Mouse (Mus musculus) limb, embryonic 12.5 days (tissue): ENCODE results near the gene Kcnmb3. TPM values are rescaled to one million over a fixed set of nuclear protein-coding genes. Genes with fewer than 3 reads are reported as not detected.

Source experiments
- ATAC-seq: fragments of 200-750 bp; cut with Nextera tagmentation; 2 replicates; pipeline ENCODE4 v1.8.0; 2017; ENCODE audit warnings: low read depth, moderate TSS enrichment; ENCODE audit not compliant: insufficient number of reproducible peaks, insufficient read depth, low FRiP score, low TSS enrichment
- H3K27ac ChIP-seq: fragments of 300-500 bp; sonication (generic); 2 replicates; pipeline ENCODE4 v1.5.1; 2016; ENCODE audit warnings: mild to moderate bottlenecking, moderate library complexity
- H3K27me3 ChIP-seq: fragments of 300-500 bp; sonication (generic); 2 replicates; pipeline ENCODE4 v1.6.1; 2016; ENCODE audit warnings: mild to moderate bottlenecking, moderate library complexity
- H3K36me3 ChIP-seq: fragments of 300-500 bp; sonication (generic); 2 replicates; pipeline ENCODE4 v1.6.1; 2016; ENCODE audit warnings: mild to moderate bottlenecking, moderate library complexity
- H3K4me1 ChIP-seq: fragments of 300-500 bp; sonication (generic); replicated peaks from 2 replicates; pipeline ENCODE4 v1.6.1; 2016
- H3K4me2 ChIP-seq: fragments of 300-500 bp; sonication (generic); 2 replicates; pipeline ENCODE4 v1.6.1; 2016; ENCODE audit warnings: mild to moderate bottlenecking, moderate library complexity
- H3K4me3 ChIP-seq: fragments of 300-500 bp; sonication (generic); replicated peaks from 2 replicates; pipeline ENCODE4 v1.5.1; 2016; ENCODE audit warnings: mild to moderate bottlenecking
- H3K9ac ChIP-seq: fragments of 300-500 bp; sonication (generic); replicated peaks from 2 replicates; pipeline ENCODE4 v1.6.1; 2016; ENCODE audit warnings: mild to moderate bottlenecking, moderate library complexity
- H3K9me3 ChIP-seq: fragments of 300-500 bp; sonication (generic); 2 replicates; pipeline ENCODE4 v1.6.1; 2016; ENCODE audit warnings: mild to moderate bottlenecking, moderate library complexity
- WGBS: fragments of 180-500 bp; shearing (Covaris S2); methylation state at CpG from one replicate; pipeline ENCODE4 v1.1.7; 2016; 5-methylcytosine and 5-hydroxymethylcytosine counted together
- polyA plus RNA-seq: library from polyadenylated mRNA; unstranded; fragments of >200 nt; fragmentation: Nextera tagmentation; extraction: Ambion mirVana; gene quantifications from 2 replicates; pipeline ENCODE4 v1.2.1, GENCODE M21; 2016

The Kcnmb3 gene
- polyA plus RNA-seq, 1 experiment from 2014 or later, result 0.20 TPM

DNA sequence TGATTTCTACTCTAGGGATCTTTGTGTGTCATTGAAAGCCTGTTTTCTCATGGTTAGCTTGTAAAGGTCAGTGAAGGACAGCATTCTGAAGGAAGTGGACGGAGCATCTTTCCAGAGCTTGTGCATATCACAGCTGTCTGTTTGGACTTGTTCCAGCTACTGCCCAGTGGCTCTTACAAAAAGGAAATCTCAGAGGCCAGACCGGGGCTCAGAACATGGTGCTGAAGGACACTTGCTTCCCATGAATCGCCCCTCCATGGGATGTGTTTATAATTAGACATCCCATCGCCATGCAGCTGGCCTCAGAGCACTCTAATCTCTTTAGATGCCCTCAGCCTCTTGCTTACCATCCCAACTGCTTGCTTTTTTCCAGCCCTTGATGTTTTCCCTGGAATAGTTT, 63.1 kb downstream of the Kcnmb3 start:
- 79% methylated on average over 4 of the region's 4 CpGs for WGBS
- no peaks in the 10 kb centered on the region for H3K27me3 ChIP-seq
- no peaks in the 10 kb centered on the region for H3K9me3 ChIP-seq
- H3K4me2 ChIP-seq, result no peak overlapping the region
- no peak overlapping the region for H3K27ac ChIP-seq
- no peak overlapping the region for H3K9ac ChIP-seq
- H3K4me3 ChIP-seq, result no peak overlapping the region
- H3K4me1 ChIP-seq, result 0 out of 2 replicates have a peak, but pooled peaks cover 3% of the 10 kb centered on the region
- no peaks in the 10 kb centered on the region; the same call in 1 of the 2 replicates for H3K36me3 ChIP-seq
- no peak for ATAC-seq

DNA sequence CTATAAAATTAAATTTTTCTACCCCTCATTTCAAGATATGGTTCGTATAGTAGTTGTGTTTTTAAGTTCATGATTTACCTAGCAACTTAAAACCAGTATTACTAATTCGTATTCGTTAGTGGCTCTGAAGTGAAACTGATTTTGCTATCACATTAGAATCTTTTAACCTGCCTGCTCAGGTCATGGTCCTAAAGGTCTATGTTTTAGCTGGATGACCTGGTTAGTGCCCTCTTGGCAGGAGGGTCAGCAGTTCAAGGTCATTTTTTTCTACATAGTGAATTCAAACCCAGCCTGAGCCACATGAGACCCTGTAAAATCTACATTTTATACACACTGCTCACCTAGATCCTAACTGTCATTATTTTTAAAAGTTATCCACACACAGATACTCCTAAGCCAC, 63.7 kb downstream of the Kcnmb3 start:
- no peak overlapping the region for H3K27ac ChIP-seq

DNA sequence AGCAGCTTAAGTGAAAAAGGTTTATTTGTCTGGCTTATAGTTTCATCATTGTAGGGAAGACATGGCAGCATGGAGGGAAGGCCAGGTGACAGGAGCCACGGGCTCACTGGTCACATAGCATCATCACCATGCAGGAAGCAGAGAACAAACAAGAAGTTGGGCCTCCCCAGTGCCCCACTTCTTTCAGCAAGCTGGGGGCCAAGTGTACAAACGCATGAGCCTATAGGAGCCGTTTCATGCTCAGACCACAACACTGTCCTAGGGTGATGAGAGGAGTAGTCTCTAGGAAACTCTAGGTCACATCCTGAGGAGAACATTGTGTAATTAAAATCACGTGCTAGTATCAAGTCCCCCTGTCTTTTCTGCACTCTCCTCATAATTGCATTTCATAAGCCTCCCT, 64.3 kb downstream of the Kcnmb3 start:
- no peak overlapping the region for H3K27ac ChIP-seq
- no peak overlapping the region for H3K4me2 ChIP-seq
- no peaks in the 10 kb centered on the region for H3K27me3 ChIP-seq
- H3K36me3 ChIP-seq, result no peaks in the 10 kb centered on the region
- no peak for ATAC-seq
- H3K9me3 ChIP-seq, result no peaks in the 10 kb centered on the region
- WGBS, result 89% methylated on average over 4 of the region's 4 CpGs
- H3K4me3 ChIP-seq, result no peak overlapping the region
- no peak overlapping the region for H3K9ac ChIP-seq
- no peaks in the 10 kb centered on the region for H3K4me1 ChIP-seq

More for the DNA sequence above, 63.7 kb downstream of the Kcnmb3 start:
- Histone ChIP-seq H3K27me3 (no peaks in the 10 kb centered on the region), H3K4me3 (no peak overlapping the region), H3K9me3 (no peaks in the 10 kb centered on the region), H3K4me2 (no peak overlapping the region), H3K9ac (no peak overlapping the region), H3K36me3 (no peaks in the 10 kb centered on the region), H3K4me1 (no peaks in the 10 kb centered on the region)
- WGBS, result 92% methylated on average over 3 of the region's 3 CpGs
- no peak for ATAC-seq

Other genes with a start within 250 kb of the Kcnmb3 start
- gene Zmat3, start 126.2 kb downstream of the Kcnmb3 start, polyA plus RNA-seq, result 5.4 and 5.9 TPM in 2 replicates
- 11.4 and 12.0 TPM in 2 replicates for gene Pik3ca, start 94.6 kb downstream of the Kcnmb3 start, polyA plus RNA-seq
- gene Zfp639, start 18.0 kb upstream of the Kcnmb3 start, polyA plus RNA-seq, result 44.8 and 48.3 TPM in 2 replicates
- 42.8 and 44.3 TPM in 2 replicates for gene Mfn1, start 37.2 kb upstream of the Kcnmb3 start, polyA plus RNA-seq
- gene Gnb4, start 124.4 kb upstream of the Kcnmb3 start, polyA plus RNA-seq, result 47.8 and 54.0 TPM in 2 replicates
- gene Actl6a, start 214.1 kb upstream of the Kcnmb3 start, polyA plus RNA-seq, result 215 and 225 TPM in 2 replicates
- gene Ndufb5, start 244.8 kb upstream of the Kcnmb3 start, polyA plus RNA-seq, result 303 and 325 TPM in 2 replicates
- gene Mrpl47, start 245.4 kb upstream of the Kcnmb3 start, polyA plus RNA-seq, result 34.1 and 39.8 TPM in 2 replicates